Mouse (Mus musculus): ENCODE measurements at regions not wholly inside any gene's neighbourhood (a gene's known extent, or its start where the extent isn't known, plus 50 kb on each side); places are given as distances from the start of the nearest gene placed in this dataset.

- no peak for DNase-seq
- intact Hi-C loops (cut with DNase I), result no loop called here
These were observed 135.3 kb upstream of the Nr2f2 start for GRCm38 (mm10) chr7:70501821-70502220.

- intact Hi-C loops (cut with DNase I), result no loop called here
- no peak for DNase-seq
These were observed 130.1 kb upstream of the Nr2f2 start for GRCm38 (mm10) chr7:70496541-70497154.

DNA sequence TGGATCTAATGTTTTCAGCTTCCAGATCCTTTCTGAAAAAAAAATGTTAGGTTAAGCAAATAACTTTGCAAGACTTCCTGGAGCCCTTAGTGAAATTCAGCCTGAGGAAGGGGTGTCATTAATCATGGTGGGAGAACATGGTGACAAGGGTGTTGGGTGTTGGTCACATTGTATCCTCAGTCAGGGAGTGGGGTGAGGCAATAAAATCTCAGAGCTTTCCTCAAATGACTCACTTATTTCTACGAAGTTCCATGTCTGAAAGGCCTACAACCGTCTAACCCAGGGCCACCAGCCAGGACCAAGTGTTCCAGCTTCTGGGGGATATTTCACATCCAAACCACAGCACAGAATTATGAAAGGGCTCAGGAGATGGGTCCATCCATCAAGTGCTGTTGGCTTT, 117.7 kb upstream of the Nr2f2 start:
- intact Hi-C loops (cut with DNase I), result no loop called here
- DNase-seq, result no peak

DNA sequence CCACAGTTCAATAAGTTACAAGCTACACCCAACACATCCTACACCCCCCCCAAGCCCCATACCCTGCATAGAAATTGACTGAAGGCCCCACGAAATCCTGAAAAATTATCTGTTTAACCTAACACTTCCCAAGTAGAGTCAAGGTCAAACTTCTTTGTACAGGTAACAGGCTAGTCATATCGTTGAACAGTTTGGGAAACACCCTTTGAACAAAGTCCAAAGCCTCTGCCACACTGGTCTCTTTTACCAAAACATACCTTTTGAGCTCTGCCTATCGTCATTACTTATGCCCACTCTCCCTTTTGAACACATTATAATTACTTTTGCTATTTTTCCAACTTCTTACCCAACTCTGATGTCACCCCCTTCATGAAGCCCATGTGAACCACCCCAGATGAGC, 117.0 kb upstream of the Nr2f2 start:
- intact Hi-C loops (cut with DNase I), result no loop called here
- DNase-seq, result no peak

- intact Hi-C loops (cut with DNase I), result no loop called here
- no peak for DNase-seq
These were observed 115.3 kb upstream of the Nr2f2 start for GRCm38 (mm10) chr7:70481880-70482279.

DNA sequence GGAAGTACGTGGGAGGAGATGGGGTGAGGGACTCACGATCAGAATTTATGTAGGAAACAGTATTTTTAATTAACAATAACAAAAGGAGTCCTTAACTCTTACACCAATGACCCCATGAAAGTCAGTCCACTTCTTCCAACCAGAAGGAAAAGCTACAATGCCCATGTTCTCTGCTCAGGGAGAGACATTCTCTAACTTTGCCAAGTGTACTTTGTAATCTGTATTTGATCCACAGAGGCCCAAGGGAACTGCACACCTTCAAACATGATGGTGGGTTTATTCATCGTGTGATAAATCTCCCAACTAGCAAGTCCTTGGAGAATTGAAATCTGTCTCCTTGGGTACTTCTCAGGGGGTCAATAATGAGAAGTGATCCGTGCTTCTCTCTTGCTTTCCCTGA, 106.3 kb upstream of the Nr2f2 start:
- intact Hi-C loops (cut with DNase I), result no loop called here

GRCm38 (mm10) chr7:70470557-70470956, 104.0 kb upstream of the Nr2f2 start:
- intact Hi-C loops (cut with DNase I), result no loop called here
- DNase-seq, result no peak

More for the DNA sequence above, 106.3 kb upstream of the Nr2f2 start:
- no peak for DNase-seq

GRCm38 (mm10) chr7:70462131-70462530, 95.6 kb upstream of the Nr2f2 start:
- intact Hi-C loops (cut with DNase I), result loop anchor here (5.0 kb wide), 1 partner anchor 55 kb away; no protein-coding TSS in a partner anchor

DNA sequence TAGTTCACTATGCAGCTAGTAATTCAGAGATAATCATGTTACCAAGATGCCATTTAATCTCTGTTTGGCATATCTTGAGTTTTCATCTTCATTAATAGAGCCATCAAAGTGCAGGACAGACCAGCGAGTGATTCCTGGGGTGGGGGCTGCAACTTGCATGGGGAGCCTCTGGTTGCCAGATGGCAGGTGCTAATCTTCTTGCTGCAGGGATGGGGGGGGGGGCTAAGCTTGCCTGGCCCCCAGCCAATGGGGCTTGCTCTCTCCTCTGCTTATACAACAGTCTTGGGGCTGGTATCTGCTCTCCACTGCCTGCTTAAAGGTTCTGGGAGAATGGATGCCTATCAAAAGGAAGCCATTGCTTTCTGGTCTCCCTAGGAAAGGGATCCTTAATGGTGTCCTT, 88.0 kb upstream of the Nr2f2 start:
- intact Hi-C loops (cut with DNase I), result no loop called here
- DNase-seq, result no peak

More at GRCm38 (mm10) chr7:70462131-70462530, 95.6 kb upstream of the Nr2f2 start:
- no peak for DNase-seq

DNA sequence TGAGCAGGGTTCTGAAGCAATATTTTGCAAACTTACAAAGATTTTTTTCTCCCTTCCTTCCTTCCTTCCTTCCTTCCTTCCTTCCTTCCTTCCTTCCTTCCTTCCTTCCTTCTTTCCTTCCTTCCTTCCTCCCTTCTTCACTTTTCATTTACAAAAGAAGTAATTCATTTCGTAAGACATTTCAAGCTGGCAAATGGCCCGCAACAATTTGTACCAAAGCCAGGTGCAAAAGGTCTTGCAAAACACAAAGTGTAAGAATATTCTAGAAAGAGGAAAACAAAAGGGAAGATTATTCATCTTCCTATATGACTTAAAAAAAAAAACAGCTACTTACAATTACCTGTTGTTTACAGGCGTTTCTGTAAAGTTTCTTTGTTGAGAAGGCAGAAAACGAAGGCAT, 86.3 kb upstream of the Nr2f2 start:
- intact Hi-C loops (cut with DNase I), result no loop called here
- DNase-seq, result no peak

GRCm38 (mm10) chr7:70438908-70439307, 72.4 kb upstream of the Nr2f2 start:
- intact Hi-C loops (cut with DNase I), result no loop called here

DNA sequence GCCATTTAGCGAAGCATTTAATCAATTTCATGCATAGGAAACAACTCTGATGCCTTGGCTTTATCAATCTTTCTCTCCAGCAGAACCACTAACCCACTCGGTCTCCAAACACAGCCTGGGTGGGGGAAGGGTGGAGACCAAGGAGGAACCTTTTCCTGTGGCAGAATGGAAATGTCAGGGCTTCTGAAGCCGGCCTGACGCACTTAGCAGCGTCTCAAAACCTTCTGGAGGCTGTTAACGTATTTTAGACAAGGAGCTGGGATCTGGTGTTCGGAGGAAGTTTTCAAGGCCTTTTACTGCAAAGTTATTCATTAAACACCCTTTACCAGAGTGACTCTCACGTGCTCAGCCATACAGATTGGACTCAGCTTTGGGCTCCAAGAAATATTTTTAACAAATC, 67.3 kb upstream of the Nr2f2 start:
- no peak for DNase-seq
- intact Hi-C loops (cut with DNase I), result no loop called here

More at GRCm38 (mm10) chr7:70438908-70439307, 72.4 kb upstream of the Nr2f2 start:
- no peak for DNase-seq

DNA sequence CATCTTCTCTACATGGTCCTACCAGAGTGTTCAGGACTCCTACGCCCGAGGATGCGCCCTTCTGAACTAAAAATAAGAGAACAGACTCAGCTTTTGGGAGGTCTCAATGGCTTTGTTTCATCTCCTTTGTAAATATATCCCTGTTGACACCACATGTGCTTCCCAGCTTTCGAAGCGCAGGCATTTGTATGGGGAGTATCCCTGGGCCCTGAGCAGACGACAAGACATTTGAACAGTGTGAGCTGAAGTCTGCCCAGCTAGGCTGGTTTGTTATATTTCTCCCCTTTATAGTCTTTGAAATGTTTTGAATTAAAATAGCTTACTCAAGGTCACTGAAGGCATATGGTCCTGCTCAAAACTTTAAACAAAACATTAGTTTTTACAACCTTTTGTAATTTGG, 66.8 kb upstream of the Nr2f2 start:
- no peak for DNase-seq
- intact Hi-C loops (cut with DNase I), result no loop called here

DNA sequence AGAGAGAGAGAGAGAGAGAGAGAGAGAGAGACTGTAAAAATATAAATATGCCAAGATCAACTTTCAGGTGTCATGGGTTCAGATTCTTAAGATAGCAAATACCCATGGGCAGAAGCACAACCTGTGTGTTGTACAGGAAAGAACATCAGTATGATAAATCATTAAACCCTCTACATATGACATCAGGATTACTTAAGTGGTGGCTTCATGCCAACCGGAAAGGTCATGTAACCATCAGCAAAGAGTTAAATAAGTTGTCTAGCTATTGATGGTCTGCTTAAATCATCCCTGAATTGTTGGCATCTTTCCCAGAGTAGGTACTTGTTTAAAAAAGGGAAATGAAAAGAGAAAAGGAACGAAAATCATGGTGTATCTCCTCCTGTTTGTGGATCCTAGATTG, 65.2 kb upstream of the Nr2f2 start:
- intact Hi-C loops (cut with DNase I), result no loop called here
- no peak for DNase-seq

DNA sequence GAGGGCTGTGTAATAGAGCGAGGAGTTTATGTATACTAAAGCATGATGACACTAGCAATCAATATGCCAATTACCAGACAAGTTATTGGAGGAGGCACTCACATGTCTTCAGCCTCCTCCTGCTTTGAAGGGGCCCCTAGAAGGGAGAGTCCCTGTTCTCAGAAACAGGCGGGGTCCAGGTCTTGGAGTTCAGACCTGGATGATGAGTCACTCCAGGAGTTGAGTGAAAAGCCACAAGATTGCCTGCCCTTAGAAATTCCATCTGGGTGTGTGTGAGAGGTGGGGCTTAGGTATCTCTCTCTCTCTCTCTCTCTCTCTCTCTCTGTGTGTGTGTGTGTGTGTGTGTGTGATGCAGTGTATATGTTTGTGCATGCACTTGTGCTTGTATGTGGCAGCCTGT, 62.8 kb upstream of the Nr2f2 start:
- DNase-seq, result no peak
- intact Hi-C loops (cut with DNase I), result no loop called here

DNA sequence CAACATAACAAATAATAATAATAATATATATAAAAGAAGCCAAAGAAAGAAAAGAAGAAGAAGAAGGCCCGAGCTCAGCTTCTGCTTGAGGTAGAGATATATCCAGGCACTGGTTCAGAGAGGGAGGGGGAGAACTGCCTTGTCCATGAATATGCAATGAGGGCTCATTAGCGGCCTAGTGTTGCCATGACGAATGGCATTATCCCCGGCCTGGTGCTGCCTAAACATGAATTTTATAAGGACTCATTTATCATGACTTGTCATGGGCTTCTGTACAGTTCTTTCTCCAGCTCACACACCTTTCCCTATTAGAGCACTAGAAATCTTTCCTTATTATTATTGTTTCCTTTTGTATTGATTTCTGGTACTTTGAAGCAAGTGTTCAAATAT, 57.7 kb upstream of the Nr2f2 start:
- intact Hi-C loops (cut with DNase I), result no loop called here
- no peak for DNase-seq

DNA sequence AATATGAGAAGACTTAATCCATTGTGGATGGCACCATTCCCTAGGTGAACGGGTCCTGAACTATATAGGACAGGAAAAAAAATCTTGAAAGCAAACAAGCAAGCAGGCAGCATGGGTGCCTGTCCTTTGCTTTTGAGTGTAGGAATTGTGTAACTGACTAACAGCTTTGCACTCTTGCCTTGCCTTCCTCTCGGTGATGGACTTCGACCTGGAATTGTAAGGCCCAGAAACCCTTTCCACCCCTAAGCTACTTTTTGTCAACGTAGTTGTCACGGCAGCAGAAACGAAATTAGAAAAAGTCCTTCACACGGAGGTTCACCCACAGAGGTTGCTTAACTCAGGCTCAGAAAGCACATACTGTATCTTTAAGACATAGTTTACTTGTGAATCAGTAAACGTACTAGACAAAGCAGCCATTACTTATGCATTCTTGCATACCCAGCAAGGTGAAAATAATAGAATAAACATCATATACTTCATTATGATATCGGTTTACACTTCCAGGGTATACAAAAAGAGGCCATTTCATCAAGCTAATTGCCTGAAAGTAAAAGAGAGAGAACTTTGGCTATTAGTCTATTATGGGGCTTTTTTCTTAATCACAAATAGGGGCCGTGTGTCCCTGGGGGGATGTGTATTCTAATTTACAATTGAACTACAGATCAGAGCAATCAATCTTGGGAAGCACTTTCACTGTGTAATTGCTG, 57.1 kb upstream of the Nr2f2 start:
- intact Hi-C loops (cut with DNase I), result no loop called here
- DNase-seq, result no peak

DNA sequence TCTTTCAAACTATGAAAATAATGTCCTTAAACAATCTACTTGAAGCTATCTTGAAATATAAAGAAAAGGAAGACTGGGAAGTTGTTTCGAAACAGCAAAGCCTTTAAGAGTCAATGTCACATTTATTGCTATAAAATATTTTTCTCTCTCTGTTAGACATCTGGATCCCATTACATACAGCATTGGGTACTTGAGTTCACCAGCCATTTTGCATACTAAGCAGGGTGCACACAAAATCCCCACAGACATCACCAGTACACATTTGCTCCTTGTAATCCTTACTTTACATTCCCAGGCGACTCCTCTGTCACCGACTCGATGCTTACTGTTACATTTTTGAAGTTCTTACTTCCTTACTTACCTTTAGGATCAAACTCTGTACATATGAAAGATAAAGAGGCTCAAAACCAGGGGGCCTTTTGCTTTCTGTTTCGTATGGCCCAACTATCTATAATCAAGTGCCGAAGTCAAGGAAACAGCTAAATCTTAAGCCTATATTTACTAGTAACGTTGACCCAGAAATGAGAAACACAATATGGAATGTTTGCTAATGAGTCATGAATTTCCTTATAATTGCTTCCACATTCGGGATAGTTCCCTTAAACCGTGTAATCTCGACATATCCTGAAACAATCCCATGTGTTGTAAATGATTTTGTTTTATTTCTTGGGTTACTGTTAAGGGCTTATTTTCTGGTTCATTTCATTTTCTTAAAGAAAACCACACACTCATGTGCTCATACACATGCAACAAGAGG, 49.8 kb upstream of the Nr2f2 start:
- intact Hi-C loops (cut with DNase I), result no loop called here
- no peak for DNase-seq
